Mouse (Mus musculus) G1E-ER4 (cell line): Measurements from ENCODE around the gene Usp4. TPM values are rescaled to one million over a fixed set of nuclear protein-coding genes. Genes with fewer than 3 reads are reported as not detected.

ENCODE experiments used
- GATA1 ChIP-seq: IDR thresholded peaks from one replicate; pipeline ENCODE4 v1.8.0; 2012; ENCODE audit warnings: low read length, inconsistent platforms
- polyA plus RNA-seq: library from polyadenylated mRNA; stranded (reverse); fragments of >175 nt; gene quantifications from 2 replicates; pipeline ENCODE4 v1.2.3, GENCODE M21; 2012

Gene Usp4
- polyA plus RNA-seq, 1 experiment, result 34.7 TPM

- no peak for TF ChIP-seq GATA1
Observed at GRCm38 (mm10) chr9:108436182-108436581, 88.5 kb downstream of the Usp4 start, which contains the start of gene BC048562. BC048562 (plus strand) TSS chr9:108436482.

DNA sequence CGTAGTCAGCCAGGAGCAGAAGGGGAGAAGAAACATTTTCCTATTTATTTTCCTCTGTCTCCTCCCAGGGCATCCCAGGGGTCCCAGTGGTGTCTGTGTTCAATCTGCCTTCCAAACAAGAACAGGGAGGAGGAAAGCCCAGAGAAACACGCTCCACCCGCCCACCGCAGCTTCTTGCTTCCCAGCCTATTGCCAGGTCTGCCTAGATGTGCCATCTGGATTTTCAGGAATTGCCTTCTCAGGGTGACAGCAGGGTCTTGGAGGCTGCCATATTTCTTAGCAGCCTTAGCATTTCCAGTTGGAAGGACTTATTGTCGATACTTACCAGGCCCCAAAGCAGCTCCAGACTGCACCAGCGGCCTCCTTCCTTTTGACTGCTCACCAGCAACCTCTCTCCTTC is 91.5 kb downstream of the Usp4 start:
- TF ChIP-seq GATA1, result no peak

GRCm38 (mm10) chr9:108440485-108440884 is 92.8 kb downstream of the Usp4 start:
- TF ChIP-seq GATA1, result no peak

- no peak for TF ChIP-seq GATA1
Observed at GRCm38 (mm10) chr9:108441236-108441919, 93.7 kb downstream of the Usp4 start.

Other genes starting within 250 kb of the Usp4 start
- 5.2 and 8.1 TPM in 2 replicates for gene Bsn, start 157.5 kb upstream of the Usp4 start, polyA plus RNA-seq
- 20.0 and 21.9 TPM in 2 replicates for gene Dag1, start 83.9 kb upstream of the Usp4 start, polyA plus RNA-seq
- 0.13 and 0.14 TPM in 2 replicates for gene Nicn1, start 57.4 kb upstream of the Usp4 start, polyA plus RNA-seq
- not detected in 2 replicates for gene Amt, start 51.0 kb upstream of the Usp4 start, polyA plus RNA-seq
- gene Rhoa, start 41.7 kb upstream of the Usp4 start, polyA plus RNA-seq, result 120 and 154 TPM in 2 replicates
- 1.4 and 2.4 TPM in 2 replicates for gene Tcta, start 41.7 kb upstream of the Usp4 start, polyA plus RNA-seq
- gene Gpx1, start 8.9 kb upstream of the Usp4 start, polyA plus RNA-seq, result 350 and 513 TPM in 2 replicates
- 0.51 and 0.69 TPM in 2 replicates for gene 1700102P08Rik, start 45.0 kb downstream of the Usp4 start, polyA plus RNA-seq
- not detected in 2 replicates for gene Ccdc36, start 80.6 kb downstream of the Usp4 start, polyA plus RNA-seq
- gene BC048562, start 88.6 kb downstream of the Usp4 start, polyA plus RNA-seq, result not detected in 2 replicates
- 26.4 and 34.2 TPM in 2 replicates for gene Ccdc71, start 112.7 kb downstream of the Usp4 start, polyA plus RNA-seq
- 195 and 224 TPM in 2 replicates for gene Klhdc8b, start 113.7 kb downstream of the Usp4 start, polyA plus RNA-seq
- gene Lamb2, start 131.9 kb downstream of the Usp4 start, polyA plus RNA-seq, result 0.05 and 0.25 TPM in 2 replicates
- 101 and 102 TPM in 2 replicates for gene Usp19, start 142.7 kb downstream of the Usp4 start, polyA plus RNA-seq
- 35.0 and 132 TPM in 2 replicates for gene Qars, start 159.9 kb downstream of the Usp4 start, polyA plus RNA-seq
- gene Qrich1, start 169.0 kb downstream of the Usp4 start, polyA plus RNA-seq, result 87.8 and 118 TPM in 2 replicates
- 146 and 164 TPM in 2 replicates for gene Impdh2, start 212.4 kb downstream of the Usp4 start, polyA plus RNA-seq
- 17.2 and 26.6 TPM in 2 replicates for gene Ndufaf3, start 219.6 kb downstream of the Usp4 start, polyA plus RNA-seq
- gene Dalrd3, start 222.0 kb downstream of the Usp4 start, polyA plus RNA-seq, result 76.1 and 91.0 TPM in 2 replicates
- gene Wdr6, start 230.9 kb downstream of the Usp4 start, polyA plus RNA-seq, result 14.2 and 27.4 TPM in 2 replicates
- gene P4htm, start 249.8 kb downstream of the Usp4 start, polyA plus RNA-seq, result 6.3 and 8.0 TPM in 2 replicates